Mouse (Mus musculus): ENCODE data around the gene Batf. TPM values are rescaled to one million over a fixed set of nuclear protein-coding genes. Genes with fewer than 3 reads are reported as not detected.

Batf gene
- polyA plus RNA-seq, 1 experiment from 2014 or later: 2.6 TPM

DNA sequence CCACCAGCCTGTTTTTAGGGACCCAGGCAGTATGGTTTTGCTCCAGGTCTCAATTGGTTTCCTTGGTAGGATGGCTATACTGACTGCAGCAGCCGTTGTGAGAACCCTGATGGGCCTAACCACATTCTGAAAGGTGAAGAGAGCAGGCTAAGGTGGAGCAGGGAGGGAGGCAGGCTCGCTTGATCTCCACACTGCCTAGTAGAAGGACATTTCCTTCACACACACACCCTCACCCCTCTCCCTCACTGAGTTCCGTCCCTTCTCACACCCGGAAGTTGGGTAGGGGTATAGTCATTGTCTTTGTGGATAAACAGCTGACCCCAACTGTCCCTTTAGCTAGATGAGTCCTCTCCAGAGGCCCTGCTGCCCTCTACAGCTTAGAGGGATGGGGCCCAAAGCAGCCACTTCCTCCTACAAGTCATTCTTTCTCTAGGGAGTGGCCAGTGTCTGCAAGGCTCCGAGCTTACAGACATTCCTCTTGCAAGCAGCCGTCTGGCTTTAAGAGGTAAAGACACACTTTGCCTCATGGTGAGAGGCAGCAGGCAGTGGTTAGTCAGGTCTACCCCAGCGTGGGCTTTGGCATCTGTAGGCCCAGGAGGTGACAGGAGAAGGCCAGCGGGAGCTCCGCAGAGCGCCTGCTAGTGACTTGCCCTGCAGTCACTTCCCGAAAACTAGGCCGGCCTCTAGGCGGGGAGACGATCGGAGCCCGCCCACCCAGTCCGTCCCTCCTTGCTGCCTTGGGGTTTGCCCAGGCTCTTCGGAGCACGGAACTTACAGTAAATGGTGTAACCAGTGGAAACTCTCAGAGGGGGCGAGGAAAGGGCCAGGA is 18.7 kb downstream of the Batf start:
- no peaks in the 10 kb centered on the region for H3K9me3 ChIP-seq (ENCODE audit: control insufficient read depth, low read depth, low read length)
- H3K27ac ChIP-seq (ENCODE audit: low read length): peak overlapping the region; percentile 73
- H3K36me3 ChIP-seq (ENCODE audit: control insufficient read depth, insufficient read depth, low read length): no peaks in the 10 kb centered on the region
- ATAC-seq (ENCODE audit: insufficient number of reproducible peaks, insufficient read depth, low FRiP score, low read depth): peak; percentile 79
- H3K4me1 ChIP-seq (ENCODE audit: control insufficient read depth, insufficient read depth, low read length): 0 out of 2 replicates have a peak, but pooled peaks cover 6% of the 10 kb centered on the region
- H3K4me3 ChIP-seq (ENCODE audit: low read depth, low read length): peak overlapping the region; percentile 28
- H3K9ac ChIP-seq (replicated peaks; ENCODE audit: low read depth, low read length): no peak overlapping the region; the same call in 1 of the 2 replicates
- 8% methylated on average over 20 of the region's 20 CpGs for WGBS
- H3K4me2 ChIP-seq (replicated peaks; ENCODE audit: low read depth, low read length): peak overlapping the region; percentile 65
- H3K27me3 ChIP-seq (ENCODE audit: control insufficient read depth, insufficient read depth, low read length): no peaks in the 10 kb centered on the region

DNA sequence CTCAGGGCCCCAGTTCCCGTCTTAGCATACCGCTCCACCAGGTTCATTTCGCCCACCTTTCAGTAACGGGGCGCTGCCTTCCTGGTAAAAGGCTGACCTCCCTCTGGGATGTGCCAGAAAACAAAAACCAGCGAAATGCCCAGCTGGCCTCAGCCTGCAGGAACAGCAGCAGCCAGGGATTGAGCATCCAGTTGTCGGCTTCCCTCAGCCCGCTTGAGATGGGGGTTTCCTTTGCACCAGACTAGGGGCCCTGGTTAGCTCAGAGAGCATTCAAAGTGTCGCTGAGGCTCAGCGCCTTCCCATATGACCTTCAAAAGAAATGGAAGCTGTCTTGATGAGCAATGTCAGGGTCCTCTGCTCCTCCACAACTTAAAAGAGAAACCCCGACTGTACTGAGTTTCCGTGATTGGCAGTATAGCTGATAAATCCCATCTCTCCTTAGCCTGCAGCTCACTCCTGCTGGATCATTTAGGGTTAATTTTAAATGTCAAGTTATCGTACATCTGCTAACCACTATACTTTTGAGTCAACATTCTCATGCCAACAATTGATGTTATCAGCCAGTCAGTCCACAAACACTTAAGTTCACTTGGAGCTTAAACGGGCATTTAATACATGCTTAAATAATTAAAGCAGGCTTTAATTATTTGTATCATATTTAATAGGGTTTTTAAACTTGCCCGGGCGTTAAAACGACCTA is 19.5 kb downstream of the Batf start:
- Histone ChIP-seq H3K4me1 (ENCODE audit: control insufficient read depth, insufficient read depth, low read length) (0 out of 2 replicates have a peak, but pooled peaks cover 6% of the 10 kb centered on the region), H3K27me3 (ENCODE audit: control insufficient read depth, insufficient read depth, low read length) (no peaks in the 10 kb centered on the region), H3K9me3 (ENCODE audit: control insufficient read depth, low read depth, low read length) (no peaks in the 10 kb centered on the region), H3K4me2 (replicated peaks; ENCODE audit: low read depth, low read length) (peak overlapping the region; percentile 65), H3K9ac (replicated peaks; ENCODE audit: low read depth, low read length) (no peak overlapping the region; the same call in 1 of the 2 replicates), H3K36me3 (ENCODE audit: control insufficient read depth, insufficient read depth, low read length) (no peaks in the 10 kb centered on the region), H3K4me3 (ENCODE audit: low read depth, low read length) (peak overlapping the region; percentile 28), H3K27ac (ENCODE audit: low read length) (peak overlapping the region; percentile 73; the same call in 1 of the 2 replicates)
- 15% methylated on average over 17 of the region's 17 CpGs for WGBS
- peak; percentile 25; the same call in 1 of the 2 replicates for ATAC-seq (ENCODE audit: insufficient number of reproducible peaks, insufficient read depth, low FRiP score, low read depth)

DNA sequence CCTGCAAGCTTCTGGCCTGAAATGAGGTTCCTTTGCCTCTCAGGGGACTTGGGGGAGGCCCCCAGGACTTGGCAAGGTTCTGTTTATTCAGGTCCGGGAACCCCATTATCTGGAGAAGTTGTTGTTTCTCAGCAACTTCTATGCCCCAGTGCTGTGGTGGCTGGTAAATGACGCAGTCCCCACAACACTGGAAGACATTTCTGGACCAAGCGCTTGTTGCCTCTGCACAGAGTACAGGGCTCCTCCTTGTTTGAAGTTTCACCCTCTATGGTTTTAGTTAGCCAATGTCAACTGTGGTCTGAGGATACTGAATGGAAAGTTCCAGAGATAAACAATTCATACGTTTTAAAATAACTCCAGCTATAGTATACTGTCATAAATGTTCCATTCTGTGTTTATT is 20.4 kb downstream of the Batf start:
- Histone ChIP-seq H3K9ac (replicated peaks; ENCODE audit: low read depth, low read length) (no peak overlapping the region), H3K36me3 (ENCODE audit: control insufficient read depth, insufficient read depth, low read length) (no peaks in the 10 kb centered on the region), H3K9me3 (ENCODE audit: control insufficient read depth, low read depth, low read length) (no peaks in the 10 kb centered on the region), H3K4me2 (replicated peaks; ENCODE audit: low read depth, low read length) (no peak overlapping the region), H3K27ac (ENCODE audit: low read length) (no peak overlapping the region), H3K4me1 (ENCODE audit: control insufficient read depth, insufficient read depth, low read length) (0 out of 2 replicates have a peak, but pooled peaks cover 6% of the 10 kb centered on the region), H3K27me3 (ENCODE audit: control insufficient read depth, insufficient read depth, low read length) (no peaks in the 10 kb centered on the region), H3K4me3 (ENCODE audit: low read depth, low read length) (no peak overlapping the region)
- 65% methylated on average over 4 of the region's 4 CpGs for WGBS
- ATAC-seq (ENCODE audit: insufficient number of reproducible peaks, insufficient read depth, low FRiP score, low read depth): no peak

DNA sequence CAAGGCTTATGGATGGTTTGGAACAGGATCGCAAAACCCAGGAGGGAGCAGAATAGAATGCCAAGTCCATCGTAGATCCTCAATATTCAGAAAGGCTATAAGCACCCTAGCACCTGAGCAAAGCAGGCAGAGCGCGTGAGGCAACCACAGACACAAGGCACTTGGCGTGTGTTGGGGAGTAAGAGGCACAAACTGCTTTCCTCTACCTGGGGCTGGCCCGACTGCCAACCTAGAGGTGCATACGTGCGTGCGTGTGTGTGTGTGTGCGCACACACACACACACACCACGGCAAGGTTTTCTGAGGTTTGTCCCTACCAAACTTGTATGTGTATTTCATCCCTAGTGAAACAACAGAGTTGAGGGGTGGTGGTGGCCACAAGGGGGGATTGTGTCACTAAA is 20.9 kb downstream of the Batf start:
- no peaks in the 10 kb centered on the region for H3K9me3 ChIP-seq (ENCODE audit: control insufficient read depth, low read depth, low read length)
- no peak overlapping the region for H3K9ac ChIP-seq (replicated peaks; ENCODE audit: low read depth, low read length)
- 0 out of 2 replicates have a peak, but pooled peaks cover 6% of the 10 kb centered on the region for H3K4me1 ChIP-seq (ENCODE audit: control insufficient read depth, insufficient read depth, low read length)
- ATAC-seq (ENCODE audit: insufficient number of reproducible peaks, insufficient read depth, low FRiP score, low read depth): no peak
- H3K27ac ChIP-seq (ENCODE audit: low read length): no peak overlapping the region
- 87% methylated on average over 11 of the region's 11 CpGs for WGBS
- no peak overlapping the region for H3K4me3 ChIP-seq (ENCODE audit: low read depth, low read length)
- no peak overlapping the region for H3K4me2 ChIP-seq (replicated peaks; ENCODE audit: low read depth, low read length)
- no peaks in the 10 kb centered on the region for H3K27me3 ChIP-seq (ENCODE audit: control insufficient read depth, insufficient read depth, low read length)
- no peaks in the 10 kb centered on the region for H3K36me3 ChIP-seq (ENCODE audit: control insufficient read depth, insufficient read depth, low read length)

DNA sequence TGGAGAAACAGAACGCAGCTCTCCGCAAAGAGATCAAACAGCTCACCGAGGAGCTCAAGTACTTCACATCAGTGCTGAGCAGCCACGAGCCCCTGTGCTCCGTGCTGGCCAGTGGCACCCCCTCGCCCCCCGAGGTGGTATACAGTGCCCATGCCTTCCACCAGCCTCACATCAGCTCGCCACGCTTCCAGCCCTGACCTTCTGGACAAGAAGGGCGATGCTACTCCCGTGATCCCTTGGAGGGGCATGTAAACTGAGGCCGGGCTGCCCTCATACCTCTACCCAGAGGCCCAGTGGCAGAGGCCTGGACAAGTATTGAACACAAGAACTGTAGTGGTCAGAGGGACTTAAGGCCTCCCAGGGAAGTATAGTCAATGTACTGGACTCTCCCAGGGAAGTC is 22.1 kb downstream of the Batf start:
- no peak overlapping the region for H3K9ac ChIP-seq (replicated peaks; ENCODE audit: low read depth, low read length)
- no peaks in the 10 kb centered on the region for H3K9me3 ChIP-seq (ENCODE audit: control insufficient read depth, low read depth, low read length)
- no peak for ATAC-seq (ENCODE audit: insufficient number of reproducible peaks, insufficient read depth, low FRiP score, low read depth)
- no peak overlapping the region for H3K4me2 ChIP-seq (replicated peaks; ENCODE audit: low read depth, low read length)
- H3K27me3 ChIP-seq (ENCODE audit: control insufficient read depth, insufficient read depth, low read length): no peaks in the 10 kb centered on the region
- H3K4me3 ChIP-seq (ENCODE audit: low read depth, low read length): no peak overlapping the region
- no peak overlapping the region for H3K27ac ChIP-seq (ENCODE audit: low read length)
- WGBS: 85% methylated on average over 12 of the region's 12 CpGs
- no peaks in the 10 kb centered on the region for H3K36me3 ChIP-seq (ENCODE audit: control insufficient read depth, insufficient read depth, low read length)
- 0 out of 2 replicates have a peak, but pooled peaks cover 6% of the 10 kb centered on the region for H3K4me1 ChIP-seq (ENCODE audit: control insufficient read depth, insufficient read depth, low read length)

DNA sequence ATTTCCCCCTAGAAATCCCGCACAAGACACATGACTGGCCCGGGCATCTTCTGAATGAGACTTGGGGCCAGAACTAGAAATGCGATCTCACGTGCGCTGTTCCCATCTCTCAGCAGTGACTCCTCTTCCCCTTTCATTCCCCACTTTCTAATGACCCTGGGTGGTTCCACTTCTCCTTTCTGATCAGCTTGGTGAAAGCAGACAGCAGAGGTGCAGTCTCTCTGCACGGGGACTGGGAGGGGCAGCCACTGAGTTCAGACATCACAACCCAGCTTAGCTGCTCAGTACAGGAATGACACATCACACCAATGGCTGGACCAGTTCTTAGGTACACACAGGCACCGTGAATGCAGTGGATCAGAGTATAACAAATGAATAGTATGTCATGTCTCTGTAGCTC is 24.2 kb downstream of the Batf start:
- Histone ChIP-seq H3K36me3 (ENCODE audit: control insufficient read depth, insufficient read depth, low read length) (no peaks in the 10 kb centered on the region), H3K4me1 (ENCODE audit: control insufficient read depth, insufficient read depth, low read length) (no peaks in the 10 kb centered on the region), H3K27me3 (ENCODE audit: control insufficient read depth, insufficient read depth, low read length) (no peaks in the 10 kb centered on the region), H3K27ac (ENCODE audit: low read length) (no peak overlapping the region), H3K9me3 (ENCODE audit: control insufficient read depth, low read depth, low read length) (no peaks in the 10 kb centered on the region), H3K9ac (replicated peaks; ENCODE audit: low read depth, low read length) (no peak overlapping the region), H3K4me3 (ENCODE audit: low read depth, low read length) (no peak overlapping the region), H3K4me2 (replicated peaks; ENCODE audit: low read depth, low read length) (no peak overlapping the region)
- 68% methylated on average over 7 of the region's 7 CpGs for WGBS
- no peak for ATAC-seq (ENCODE audit: insufficient number of reproducible peaks, insufficient read depth, low FRiP score, low read depth)

DNA sequence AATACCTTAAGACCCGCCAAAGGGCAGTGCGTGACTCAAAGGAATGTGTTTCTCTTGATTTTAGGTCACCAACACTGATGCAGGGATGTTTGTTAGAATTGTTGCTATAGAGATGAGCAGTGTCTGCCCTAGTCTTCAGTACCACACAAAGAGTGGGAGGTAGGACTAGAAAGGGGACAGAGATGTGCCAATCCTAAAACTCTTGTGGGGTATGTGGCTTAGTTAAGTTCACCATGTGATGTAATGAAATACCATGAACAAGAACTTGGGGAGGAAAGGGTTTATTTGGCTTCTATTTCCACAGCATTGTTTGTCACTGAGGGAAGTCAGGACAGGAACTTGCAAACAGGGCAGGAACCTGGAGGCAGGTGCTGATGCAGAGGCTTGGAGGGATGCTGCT is 26.1 kb downstream of the Batf start:
- WGBS: 82% methylated on average over 2 of the region's 2 CpGs

DNA sequence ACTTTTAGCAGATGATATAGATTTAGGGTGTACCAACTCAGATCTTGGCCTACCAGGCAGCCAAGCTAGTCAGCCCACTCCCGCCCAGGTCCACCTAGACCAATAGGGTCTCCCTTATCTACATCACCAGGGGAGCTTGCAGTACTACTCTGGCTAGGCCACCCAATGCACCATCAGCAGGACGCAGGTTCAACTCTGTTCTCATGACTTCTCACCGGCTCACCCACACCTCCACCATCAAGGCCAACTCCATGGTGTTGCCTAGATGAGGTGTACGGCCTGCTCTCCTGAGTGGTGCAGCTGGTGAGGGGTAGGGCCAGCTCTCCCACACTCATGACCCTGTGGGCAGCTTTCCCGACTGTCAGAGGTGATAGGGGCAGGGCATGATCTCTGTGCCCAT is 27.7 kb downstream of the Batf start:
- Histone ChIP-seq H3K9ac (replicated peaks; ENCODE audit: low read depth, low read length) (no peak overlapping the region), H3K4me2 (replicated peaks; ENCODE audit: low read depth, low read length) (no peak overlapping the region), H3K27me3 (ENCODE audit: control insufficient read depth, insufficient read depth, low read length) (no peaks in the 10 kb centered on the region), H3K9me3 (ENCODE audit: control insufficient read depth, low read depth, low read length) (no peaks in the 10 kb centered on the region), H3K27ac (ENCODE audit: low read length) (no peak overlapping the region), H3K4me3 (ENCODE audit: low read depth, low read length) (no peak overlapping the region), H3K36me3 (ENCODE audit: control insufficient read depth, insufficient read depth, low read length) (no peaks in the 10 kb centered on the region), H3K4me1 (ENCODE audit: control insufficient read depth, insufficient read depth, low read length) (no peaks in the 10 kb centered on the region)
- ATAC-seq (ENCODE audit: insufficient number of reproducible peaks, insufficient read depth, low FRiP score, low read depth): no peak
- WGBS: 89% methylated on average over 5 of the region's 5 CpGs

More for the DNA sequence above, 26.1 kb downstream of the Batf start:
- Histone ChIP-seq H3K9ac (replicated peaks; ENCODE audit: low read depth, low read length) (no peak overlapping the region), H3K4me1 (ENCODE audit: control insufficient read depth, insufficient read depth, low read length) (no peaks in the 10 kb centered on the region), H3K36me3 (ENCODE audit: control insufficient read depth, insufficient read depth, low read length) (no peaks in the 10 kb centered on the region), H3K4me3 (ENCODE audit: low read depth, low read length) (no peak overlapping the region), H3K4me2 (replicated peaks; ENCODE audit: low read depth, low read length) (no peak overlapping the region), H3K27me3 (ENCODE audit: control insufficient read depth, insufficient read depth, low read length) (no peaks in the 10 kb centered on the region), H3K9me3 (ENCODE audit: control insufficient read depth, low read depth, low read length) (no peaks in the 10 kb centered on the region), H3K27ac (ENCODE audit: low read length) (no peak overlapping the region)
- no peak for ATAC-seq (ENCODE audit: insufficient number of reproducible peaks, insufficient read depth, low FRiP score, low read depth)

Data from stomach, embryonic 14.5 days (tissue).